ENCODE assay signal across 8 mouse cellular contexts in genomic region chr11:49844969-49845368, GRCm38 (mm10). TPM values are rescaled to one million over a fixed set of nuclear protein-coding genes. Genes with fewer than 3 reads are reported as not detected.
A peak's percentile ranks its signal among the peaks of the same experiment; 100 is the strongest.
DNase-seq lines count a peak whose midpoint lies in the region; ATAC-seq and TF ChIP-seq lines count a peak whose summit lies in the region.

No protein-coding gene starts in this region.

- TF ChIP-seq EP300 in MEL (IDR thresholded peaks at IDR 0.05; ENCODE audit: low read depth in 1 of 2, low read length in 2 of 2), result no peak

- H3K27me3 ChIP-seq in heart, embryonic 12.5 days (replicated peaks), result no peaks in the 10 kb centered on the region
- no peaks in the 10 kb centered on the region for H3K27me3 ChIP-seq in MEL (ENCODE audit: control insufficient read depth in 1 of 2, insufficient read depth in 2 of 2, low read length in 2 of 2)
- H3K27me3 ChIP-seq in testis, adult 2 months (ENCODE audit: control insufficient read depth, insufficient read depth, low read length), result no peaks in the 10 kb centered on the region

- TF ChIP-seq POLR2A in MEL (IDR thresholded peaks at IDR 0.05; ENCODE audit: control insufficient read depth in 1 of 2, insufficient read depth in 1 of 2, low read depth in 1 of 2, low read length in 2 of 2, poor library complexity in 1 of 2), result no peak
- TF ChIP-seq POLR2A in testis, adult 2 months (IDR thresholded peaks at IDR 0.05; ENCODE audit: control insufficient read depth, low read depth, low read length), result no peak

- H3K4me3 ChIP-seq in heart, embryonic 12.5 days, result no peak overlapping the region
- H3K4me3 ChIP-seq in MEL (ENCODE audit: control insufficient read depth in 1 of 2, insufficient read depth in 1 of 2, low read depth in 2 of 2, low read length in 2 of 2), result peak overlapping the region; percentile 45 to 65; a peak in 3 of 4 replicates
- H3K4me3 ChIP-seq in testis, adult 2 months (ENCODE audit: control insufficient read depth, low read depth, low read length), result no peak overlapping the region

- TF ChIP-seq CTCF in MEL (IDR thresholded peaks at IDR 0.05 in 2 of 3, conservative IDR thresholded peaks at IDR 0.05 in 1 of 3; ENCODE audit: control insufficient read depth in 1 of 3, insufficient read depth in 1 of 3, low read depth in 2 of 3, low read length in 3 of 3, poor library complexity in 1 of 3, severe bottlenecking in 1 of 3), result peak; percentile 89 to 97 (median 90)
- TF ChIP-seq CTCF in testis, adult 2 months (IDR thresholded peaks at IDR 0.05; ENCODE audit: control insufficient read depth, insufficient read depth, insufficient replicate concordance, low read depth, low read length), result peak; percentile 38; the same call in 1 of the 2 replicates

- H3K27ac ChIP-seq in heart, embryonic 12.5 days (ENCODE audit: poor library complexity, severe bottlenecking), result no peak overlapping the region
- no peak overlapping the region for H3K27ac ChIP-seq in MEL (ENCODE audit: control insufficient read depth, low read depth, low read length)
- H3K27ac ChIP-seq in testis, adult 2 months (ENCODE audit: control insufficient read depth, insufficient read depth, low read depth, low read length), result no peak overlapping the region

- peaks cover 17% of the 10 kb centered on the region for H3K79me2 ChIP-seq in MEL (ENCODE audit: control insufficient read depth, insufficient read depth, low read length, poor library complexity)

- H3K4me2 ChIP-seq in heart, embryonic 12.5 days, result no peak overlapping the region

- 46% methylated on average over 3 of the region's 3 CpGs for WGBS in heart, embryonic 12.5 days

- peaks cover 24% of the 10 kb centered on the region for H3K4me1 ChIP-seq in heart, embryonic 12.5 days (replicated peaks)
- H3K4me1 ChIP-seq in MEL (ENCODE audit: control insufficient read depth in 1 of 2, insufficient read depth in 2 of 2, low read length in 2 of 2), result peaks cover 7 to 20% of the 10 kb centered on the region in 2 experiments
- H3K4me1 ChIP-seq in testis, adult 2 months (ENCODE audit: control insufficient read depth, insufficient read depth, low read length), result peaks cover 23% of the 10 kb centered on the region

- TF ChIP-seq RAD21 in MEL (IDR thresholded peaks at IDR 0.05; ENCODE audit: low read depth, low read length), result peak; percentile 77

- DNase-seq in heart, adult 11 months, result peak; percentile 95
- peak; percentile 85 for DNase-seq in MEL (ENCODE audit: low read depth, low spot score)
- peak; percentile 76 for DNase-seq in cerebellum, adult 9-10 months
- DNase-seq in gastrocnemius, postnatal 4 days (ENCODE audit: low spot score in 2 of 2), result peak; percentile 35 to 63
- DNase-seq in left cerebral cortex, adult 18-20 months (ENCODE audit: low spot score in 2 of 2), result peak; percentile 70 to 74
- DNase-seq in mesoderm, embryonic 11.5 days (ENCODE audit: low read depth, low spot score), result peak; percentile 69

- no peak overlapping the region for H3K9ac ChIP-seq in heart, embryonic 12.5 days
- no peak overlapping the region for H3K9ac ChIP-seq in MEL (ENCODE audit: control insufficient read depth, low read depth, low read length, poor library complexity, severe bottlenecking)

- no peaks in the 10 kb centered on the region for H3K9me3 ChIP-seq in heart, embryonic 12.5 days (replicated peaks)
- H3K9me3 ChIP-seq in MEL (replicated peaks; ENCODE audit: insufficient read depth, low read length), result no peaks in the 10 kb centered on the region

- peaks cover 2% of the 10 kb centered on the region for H3K36me3 ChIP-seq in heart, embryonic 12.5 days
- peaks cover 0 to 15% of the 10 kb centered on the region in 2 experiments; a peak in 2 of 4 replicates for H3K36me3 ChIP-seq in MEL (ENCODE audit: control insufficient read depth in 1 of 2, insufficient read depth in 2 of 2, low read length in 2 of 2)
- no peaks in the 10 kb centered on the region for H3K36me3 ChIP-seq in testis, adult 2 months (ENCODE audit: control insufficient read depth, insufficient read depth, low read length)

- ATAC-seq in heart, embryonic 12.5 days (ENCODE audit: insufficient number of reproducible peaks, low FRiP score), result no peak

TF ChIP-seq in MEL, 35 proteins besides CTCF, POLR2A, EP300 and RAD21:
- TF ChIP-seq ZC3H11A (IDR thresholded peaks at IDR 0.05; ENCODE audit: low read depth, low read length) (peak; percentile 83), ZMIZ1 (IDR thresholded peaks at IDR 0.05; ENCODE audit: low read depth, low read length) (no peak), SMC3 (IDR thresholded peaks at IDR 0.05; ENCODE audit: low read depth, low read length) (peak; percentile 97), NRF1 (IDR thresholded peaks at IDR 0.05; ENCODE audit: insufficient read depth, low read depth, low read length, poor library complexity, severe bottlenecking) (no peak), SIN3A (IDR thresholded peaks at IDR 0.05; ENCODE audit: low read length) (peak; percentile 64), MAFK (IDR thresholded peaks at IDR 0.05; ENCODE audit: borderline replicate concordance, low read depth, low read length) (no peak), MAX (IDR thresholded peaks at IDR 0.05; ENCODE audit: low read length) (no peak), HCFC1 (IDR thresholded peaks at IDR 0.05; ENCODE audit: low read depth, low read length) (0 out of 2 replicates have a peak, but pooled peaks have one; percentile 21), MAZ (IDR thresholded peaks at IDR 0.05; ENCODE audit: low read depth, low read length) (0 out of 2 replicates have a peak, but pooled peaks have one; percentile 26), TBP (IDR thresholded peaks at IDR 0.05; ENCODE audit: low read depth, low read length) (no peak), TCF12 (IDR thresholded peaks at IDR 0.05; ENCODE audit: low read depth, low read length) (0 out of 2 replicates have a peak, but pooled peaks have one; percentile 7), ELF1 (IDR thresholded peaks at IDR 0.05; ENCODE audit: low read depth, low read length) (peak; percentile 49; the same call in 1 of the 2 replicates), JUND (IDR thresholded peaks at IDR 0.05; ENCODE audit: low read depth, low read length) (0 out of 2 replicates have a peak, but pooled peaks have one; percentile 26)

RNA-seq across cellular contexts. Expression of gene Mapk9, which starts 1.6 kb away (rescaled TPM):
- polyA plus RNA-seq in heart, embryonic 12.5 days (2016; fragmentation: Nextera tagmentation; extraction: Ambion mirVana), result 37.3 and 39.4 TPM in 2 replicates
- 42.6 and 52.8 TPM in 2 replicates for total RNA-seq in MEL (2012; rRNA removed)
- 10 to 100 TPM in 1 of 2 experiments, not detected in 1; 43.1 TPM for polyA plus RNA-seq in MEL (2012; ENCODE audit: insufficient read depth in 1 of 2, insufficient read length in 2 of 2, low read depth in 1 of 2, low replicate concordance in 2 of 2, missing spikeins in 1 of 2)
- 10 to 100 TPM; 44.6 to 50.8 TPM for total RNA-seq in gastrocnemius, postnatal 4 days (2021)
- 100 to 1,000 TPM; 224 to 229 TPM for total RNA-seq in left cerebral cortex, adult 18-20 months (2021)
- 30.5 and 33.2 TPM in 2 replicates for polyA plus RNA-seq in testis, adult 2 months (2012; rRNA removed)

RNA-seq across cellular contexts. Expression of gene Gfpt2, which starts 51.0 kb away (rescaled TPM):
- 13.9 and 14.7 TPM in 2 replicates for polyA plus RNA-seq in heart, embryonic 12.5 days (2016; fragmentation: Nextera tagmentation; extraction: Ambion mirVana)
- total RNA-seq in MEL (2012; rRNA removed), result 4.0 and 4.9 TPM in 2 replicates
- 1 to 10 TPM in 1 of 2 experiments, not detected in 1; 8.0 TPM for polyA plus RNA-seq in MEL (2012; ENCODE audit: insufficient read depth in 1 of 2, insufficient read length in 2 of 2, low read depth in 1 of 2, low replicate concordance in 2 of 2, missing spikeins in 1 of 2)
- 10 to 100 TPM; 14.5 to 18.0 TPM for total RNA-seq in gastrocnemius, postnatal 4 days (2021)
- total RNA-seq in left cerebral cortex, adult 18-20 months (2021), result 1 to 10 TPM; 5.0 to 6.7 TPM
- 2.3 TPM in 2 replicates for polyA plus RNA-seq in testis, adult 2 months (2012; rRNA removed)

RNA-seq across cellular contexts. Expression of gene Rasgef1c, which starts 56.7 kb away (rescaled TPM):
- 0.18 and 0.19 TPM in 2 replicates for polyA plus RNA-seq in heart, embryonic 12.5 days (2016; fragmentation: Nextera tagmentation; extraction: Ambion mirVana)
- total RNA-seq in MEL (2012; rRNA removed), result 0.12 TPM in 1 of 2 replicates, not detected in the other
- under 1 TPM in 1 of 2 experiments, not detected in 1; 0.15 TPM for polyA plus RNA-seq in MEL (2012; ENCODE audit: insufficient read depth in 1 of 2, insufficient read length in 2 of 2, low read depth in 1 of 2, low replicate concordance in 2 of 2, missing spikeins in 1 of 2)
- 1 to 10 TPM; 2.3 TPM for total RNA-seq in gastrocnemius, postnatal 4 days (2021)
- total RNA-seq in left cerebral cortex, adult 18-20 months (2021), result 10 to 100 TPM; 33.1 to 40.5 TPM
- 0.69 and 0.93 TPM in 2 replicates for polyA plus RNA-seq in testis, adult 2 months (2012; rRNA removed)

Comparison
In these comparisons a context has a peak if more than half of its experiments do, and no peak if none do; other contexts are left out.
1. H3K4me3 ChIP-seq: peak in MEL (2 of 2); none in heart, embryonic 12.5 days (single experiment) and testis, adult 2 months (single experiment).
2. RNA of gene Rasgef1c, which starts 56.7 kb away (total RNA-seq): 33.1 to 40.5 TPM in left cerebral cortex, adult 18-20 months; 2.3 TPM in gastrocnemius, postnatal 4 days and 0.12 TPM in MEL; every median in the first group is over 10 times any median in the second.
3. Peak in every context shown above with its lines, with median percentiles within 50 percentile points of each other: DNase-seq.